Mouse (Mus musculus) olfactory bulb, adult 2 months (tissue): ENCODE data around the gene Thada.

Experiments
- CTCF ChIP-seq: fragments of 200-500 bp; IDR thresholded peaks from 2 replicates; pipeline ENCODE4 v1.5.1; 2012; ENCODE audit warnings: low read depth, mild to moderate bottlenecking, low read length, moderate library complexity; ENCODE audit not compliant: insufficient read depth
- POLR2A ChIP-seq: fragments of 200-500 bp; IDR thresholded peaks from 2 replicates; pipeline ENCODE4 v1.6.1; 2012; ENCODE audit warnings: mild to moderate bottlenecking, low read depth, low read length, moderate library complexity; ENCODE audit not compliant: insufficient read depth

- TF ChIP-seq CTCF (no peak), POLR2A (no peak)
These were observed 222.2 kb downstream of the Thada start for GRCm38 (mm10) chr17:84243759-84244158.
